In genomic region chr4:82762430-82763119, GRCm38 (mm10) we compare ENCODE assay signal across 9 mouse cellular contexts. TPM values are rescaled to one million over a fixed set of nuclear protein-coding genes. Genes with fewer than 3 reads are reported as not detected.
DNase-seq lines count a peak whose midpoint lies in the region; ATAC-seq lines count a peak whose summit lies in the region.
"Had no signal": no experiment of that assay in that cellular context is flagged by ENCODE, and none has a peak within 500 bp of the region (broad histone marks: within the 10 kb centered on the region; RNA-seq: fewer than 3 reads in every experiment).

No protein-coding gene starts in this region.

- no peaks in the 10 kb centered on the region for H3K27me3 ChIP-seq in hindbrain, embryonic 13.5 days
- H3K27me3 ChIP-seq in neural tube, embryonic 15.5 days (replicated peaks) = no peaks in the 10 kb centered on the region

- H3K4me3 ChIP-seq in hindbrain, embryonic 13.5 days = no peak overlapping the region
- no peak overlapping the region for H3K4me3 ChIP-seq in neural tube, embryonic 15.5 days (replicated peaks)
- H3K4me3 ChIP-seq: erythroblast, embryonic 14.5 days had no signal

- H3K4me1 ChIP-seq in hindbrain, embryonic 13.5 days (replicated peaks) = peaks cover 28% of the 10 kb centered on the region
- H3K4me1 ChIP-seq in neural tube, embryonic 15.5 days = peaks cover 27% of the 10 kb centered on the region

- DNase-seq in kidney, postnatal 4 days = peak; percentile 13 to 19
- DNase-seq in kidney, postnatal 36 days = no peak
- DNase-seq in embryo, embryonic 9.5 days (ENCODE audit: extremely low spot score) = peak; percentile 49
- DNase-seq in cerebellum, adult 18-20 months = no peak
- DNase-seq in ovary, adult 18-20 months (ENCODE audit: low spot score) = no peak

- no peak for ATAC-seq in hindbrain, embryonic 13.5 days (ENCODE audit: low FRiP score)
- no peak for ATAC-seq in neural tube, embryonic 15.5 days (ENCODE audit: low FRiP score)
- ATAC-seq in megakaryocyte progenitor cell, adult 5-6 weeks (replicated peaks; ENCODE audit: poor library complexity) = no peak

- H3K9ac ChIP-seq in hindbrain, embryonic 13.5 days = no peak overlapping the region
- H3K9ac ChIP-seq in neural tube, embryonic 15.5 days (replicated peaks) = no peak overlapping the region

- 9% methylated on average over 10 of the region's 10 CpGs for WGBS in hindbrain, embryonic 13.5 days
- WGBS in neural tube, embryonic 15.5 days = 11% methylated on average over 10 of the region's 10 CpGs

- H3K27ac ChIP-seq in hindbrain, embryonic 13.5 days = no peak overlapping the region
- no peak overlapping the region for H3K27ac ChIP-seq in neural tube, embryonic 15.5 days (replicated peaks)

- H3K9me3 ChIP-seq in hindbrain, embryonic 13.5 days = no peaks in the 10 kb centered on the region
- H3K9me3 ChIP-seq in neural tube, embryonic 15.5 days (replicated peaks) = no peaks in the 10 kb centered on the region

- peak overlapping the region; percentile 8; the same call in 1 of the 2 replicates for H3K4me2 ChIP-seq in hindbrain, embryonic 13.5 days
- peak overlapping the region; percentile 27 for H3K4me2 ChIP-seq in neural tube, embryonic 15.5 days

- no peaks in the 10 kb centered on the region for H3K36me3 ChIP-seq in hindbrain, embryonic 13.5 days
- no peaks in the 10 kb centered on the region for H3K36me3 ChIP-seq in neural tube, embryonic 15.5 days

RNA-seq across cellular contexts. Expression of gene Nfib, which starts 57.0 kb away (rescaled TPM):
- 80.1 and 107 TPM in 2 replicates for polyA plus RNA-seq in hindbrain, embryonic 13.5 days (2015; fragmentation: Nextera tagmentation; extraction: Ambion mirVana)
- polyA plus RNA-seq in neural tube, embryonic 15.5 days (2015; fragmentation: Nextera tagmentation; extraction: Ambion mirVana) = 53.9 and 58.4 TPM in 2 replicates
- not detected in 2 replicates for total RNA-seq in megakaryocyte progenitor cell, adult 5-6 weeks (2015)
- total RNA-seq in megakaryocyte progenitor cell, adult 5-6 weeks (2017) = 0.10 TPM in 1 of 2 replicates, not detected in the other
- polyA plus RNA-seq: erythroblast, embryonic 14.5 days had no signal

Comparison
In these comparisons a context has a peak if more than half of its experiments do, and no peak if none do; other contexts are left out.
1. DNase-seq: peak in kidney, postnatal 4 days (2 of 2) and embryo, embryonic 9.5 days (single experiment); none in kidney, postnatal 36 days (0 of 2), cerebellum, adult 18-20 months (0 of 2) and ovary, adult 18-20 months (single experiment).